Mouse (Mus musculus) stomach, postnatal 0 days (tissue): ENCODE data around the gene Ugp2. TPM values are rescaled to one million over a fixed set of nuclear protein-coding genes. Genes with fewer than 3 reads are reported as not detected.
A peak's percentile ranks its signal among the peaks of the same experiment; 100 is the strongest.

Experiments used
- ATAC-seq: fragments of 200-750 bp; cut with Nextera tagmentation; 2 replicates; pipeline ENCODE4 v1.8.0; 2017; ENCODE audit not compliant: low FRiP score, low TSS enrichment
- DNase-seq: peaks from one replicate; pipeline ENCODE4 v3.0.0-alpha.2; 2016; ENCODE audit warnings: low spot score
- H3K27ac ChIP-seq: fragments of 300-500 bp; sonication (generic); replicated peaks from 2 replicates; pipeline ENCODE4 v1.5.1; 2014; ENCODE audit warnings: mild to moderate bottlenecking, control low read depth
- H3K27me3 ChIP-seq: fragments of 300-500 bp; sonication (generic); 2 replicates; pipeline ENCODE4 v1.6.1; 2014; ENCODE audit warnings: low read length; ENCODE audit not compliant: control insufficient read depth, insufficient read depth
- H3K36me3 ChIP-seq: fragments of 300-500 bp; sonication (generic); 2 replicates; pipeline ENCODE4 v1.6.1; 2014; ENCODE audit warnings: low read length, mixed read lengths; ENCODE audit not compliant: control insufficient read depth, insufficient read depth
- H3K4me1 ChIP-seq: fragments of 300-500 bp; sonication (generic); replicated peaks from 2 replicates; pipeline ENCODE4 v1.6.1; 2014; ENCODE audit warnings: antibody characterized with exemption; ENCODE audit not compliant: control insufficient read depth, insufficient read depth
- H3K4me2 ChIP-seq: fragments of 300-500 bp; sonication (generic); replicated peaks from 2 replicates; pipeline ENCODE4 v1.6.1; 2014; ENCODE audit warnings: low read depth, mild to moderate bottlenecking, control low read depth, moderate library complexity
- H3K4me3 ChIP-seq: fragments of 300-500 bp; sonication (generic); 2 replicates; pipeline ENCODE4 v1.5.1; 2014; ENCODE audit warnings: low read depth, low read length, control low read depth
- H3K9ac ChIP-seq: fragments of 300-500 bp; sonication (generic); 2 replicates; pipeline ENCODE4 v1.6.1; 2014; ENCODE audit warnings: mild to moderate bottlenecking, low read length, control low read depth, mixed read lengths
- H3K9me3 ChIP-seq: fragments of 300-500 bp; sonication (generic); 2 replicates; pipeline ENCODE4 v1.6.1; 2016; ENCODE audit warnings: low read length; ENCODE audit not compliant: control insufficient read depth
- CTCF ChIP-seq: IDR thresholded peaks from 2 replicates; pipeline ENCODE4 v1.5.1; 2016; ENCODE audit warnings: antibody characterized with exemption, low read depth, mild to moderate bottlenecking, moderate library complexity
- EP300 ChIP-seq: optimal IDR thresholded peaks from 2 replicates; pipeline ENCODE3; 2016; ENCODE audit warnings: antibody characterized with exemption
- WGBS: fragments of 180-500 bp; shearing (Covaris S2); extraction: QIAGEN DNeasy Blood & Tissue Kit; methylation state at CpG from one replicate; pipeline ENCODE4 v1.1.7; 2014; 5-methylcytosine and 5-hydroxymethylcytosine counted together
- polyA plus RNA-seq: library from polyadenylated mRNA; unstranded; fragments of >200 nt; fragmentation: Nextera tagmentation; extraction: Ambion mirVana; gene quantifications from 2 replicates; pipeline ENCODE4 v1.2.1, GENCODE M21; 2015

Ugp2 gene
- polyA plus RNA-seq, 1 experiment from 2014 or later = 124 TPM

GRCm38 (mm10) chr11:21369248-21370016, 1.6 kb downstream of the Ugp2 start:
- no peaks in the 10 kb centered on the region for H3K27me3 ChIP-seq
- H3K27ac ChIP-seq = peak overlapping the region; percentile 98
- WGBS = 6% methylated on average over 9 of the region's 9 CpGs
- H3K4me3 ChIP-seq = peak overlapping the region; percentile 73
- TF ChIP-seq CTCF = no peak
- TF ChIP-seq EP300 = no peak
- ATAC-seq (no peak), DNase-seq (no peak)
- no peaks in the 10 kb centered on the region for H3K36me3 ChIP-seq
- H3K9me3 ChIP-seq = no peaks in the 10 kb centered on the region
- H3K4me1 ChIP-seq = 0 out of 2 replicates have a peak, but pooled peaks cover 3% of the 10 kb centered on the region
- H3K9ac ChIP-seq = peak overlapping the region; percentile 87
- peak overlapping the region; percentile 64 for H3K4me2 ChIP-seq

GRCm38 (mm10) chr11:21368466-21368865, 2.5 kb downstream of the Ugp2 start:
- peak overlapping the region; percentile 64 for H3K4me2 ChIP-seq
- TF ChIP-seq EP300 (no peak), CTCF (no peak)
- WGBS = 34% methylated on average over 7 of the region's 7 CpGs
- DNase-seq = peak; percentile 16
- no peaks in the 10 kb centered on the region for H3K9me3 ChIP-seq
- no peaks in the 10 kb centered on the region for H3K36me3 ChIP-seq
- H3K4me1 ChIP-seq = 0 out of 2 replicates have a peak, but pooled peaks cover 3% of the 10 kb centered on the region
- peak overlapping the region; percentile 35; the same call in 1 of the 2 replicates for H3K9ac ChIP-seq
- no peak overlapping the region; the same call in 1 of the 2 replicates for H3K27ac ChIP-seq
- no peak for ATAC-seq
- H3K27me3 ChIP-seq = no peaks in the 10 kb centered on the region
- peak overlapping the region; percentile 73 for H3K4me3 ChIP-seq

- no peak overlapping the region for H3K9ac ChIP-seq
- no peak overlapping the region for H3K4me3 ChIP-seq
- H3K36me3 ChIP-seq = no peaks in the 10 kb centered on the region
- no peak overlapping the region for H3K27ac ChIP-seq
- no peak overlapping the region for H3K4me2 ChIP-seq
- H3K9me3 ChIP-seq = no peaks in the 10 kb centered on the region
- no peaks in the 10 kb centered on the region for H3K4me1 ChIP-seq
- TF ChIP-seq CTCF (no peak), EP300 (no peak)
- ATAC-seq = no peak
- 74% methylated on average over 4 of the region's 4 CpGs for WGBS
- no peak for DNase-seq
- no peaks in the 10 kb centered on the region for H3K27me3 ChIP-seq
Measured at GRCm38 (mm10) chr11:21363144-21363940, 7.7 kb downstream of the Ugp2 start.

GRCm38 (mm10) chr11:21351296-21351695, 19.7 kb downstream of the Ugp2 start:
- H3K4me3 ChIP-seq = no peak overlapping the region
- H3K9ac ChIP-seq = no peak overlapping the region
- 86% methylated on average over 7 of the region's 7 CpGs for WGBS

GRCm38 (mm10) chr11:21348890-21349289, 22.1 kb downstream of the Ugp2 start:
- Histone ChIP-seq H3K4me1 (no peaks in the 10 kb centered on the region), H3K4me2 (no peak overlapping the region), H3K9ac (no peak overlapping the region), H3K4me3 (no peak overlapping the region), H3K36me3 (peaks cover 12% of the 10 kb centered on the region; the same call in 1 of the 2 replicates), H3K27ac (no peak overlapping the region), H3K9me3 (no peaks in the 10 kb centered on the region), H3K27me3 (no peaks in the 10 kb centered on the region)
- 97% methylated on average over 2 of the region's 2 CpGs for WGBS
- no peak for TF ChIP-seq CTCF
- TF ChIP-seq EP300 = no peak
- DNase-seq (no peak), ATAC-seq (no peak)

More at GRCm38 (mm10) chr11:21351296-21351695, 19.7 kb downstream of the Ugp2 start:
- Histone ChIP-seq H3K27ac (no peak overlapping the region), H3K4me2 (no peak overlapping the region), H3K36me3 (peaks cover 12% of the 10 kb centered on the region; the same call in 1 of the 2 replicates), H3K4me1 (no peaks in the 10 kb centered on the region), H3K9me3 (no peaks in the 10 kb centered on the region), H3K27me3 (no peaks in the 10 kb centered on the region)
- DNase-seq (no peak), ATAC-seq (no peak)
- TF ChIP-seq EP300 (no peak), CTCF (no peak)
